Mouse (Mus musculus): Measurements from ENCODE around the gene Ccdc102a.
"Not testable (repeated sequence)": the region's sequence is repeated elsewhere in the genome, so short reads cannot be mapped to it uniquely, and the experiment has no call there.

Ccdc102a gene

GRCm38 (mm10) chr8:94874358-94874757 lies 43.5 kb downstream of the Ccdc102a start:
- DNase-seq (ENCODE audit: low spot score) = peak; percentile 67

GRCm38 (mm10) chr8:94872576-94872975 lies 45.3 kb downstream of the Ccdc102a start:
- DNase-seq (ENCODE audit: low spot score) = no peak

GRCm38 (mm10) chr8:94872156-94872555 lies 45.7 kb downstream of the Ccdc102a start:
- DNase-seq (ENCODE audit: low spot score) = no peak

- DNase-seq (ENCODE audit: low spot score) = peak; percentile 47
Observed at GRCm38 (mm10) chr8:94871108-94871894, 46.6 kb downstream of the Ccdc102a start.

- peak; percentile 23 for DNase-seq (ENCODE audit: low spot score)
Observed at GRCm38 (mm10) chr8:94870474-94871107, 47.3 kb downstream of the Ccdc102a start.

GRCm38 (mm10) chr8:94870003-94870402 lies 47.9 kb downstream of the Ccdc102a start:
- DNase-seq (ENCODE audit: low spot score) = no peak

- DNase-seq (ENCODE audit: low spot score) = no peak
Observed at GRCm38 (mm10) chr8:94869146-94869545, 48.8 kb downstream of the Ccdc102a start.

- no peak for DNase-seq (ENCODE audit: low spot score)
Observed at GRCm38 (mm10) chr8:94866921-94867320, 51.0 kb downstream of the Ccdc102a start.

GRCm38 (mm10) chr8:94865292-94865691 lies 52.6 kb downstream of the Ccdc102a start:
- no peak for DNase-seq (ENCODE audit: low spot score)

GRCm38 (mm10) chr8:94863897-94864673 lies 53.8 kb downstream of the Ccdc102a start:
- no peak for DNase-seq (ENCODE audit: low spot score)

- no peak for DNase-seq (ENCODE audit: low spot score)
Observed at GRCm38 (mm10) chr8:94862487-94863220, 55.2 kb downstream of the Ccdc102a start.

GRCm38 (mm10) chr8:94861352-94861910 lies 56.5 kb downstream of the Ccdc102a start:
- peak; percentile 27 for DNase-seq (ENCODE audit: low spot score)

- DNase-seq (ENCODE audit: low spot score) = peak; percentile 90
Observed at GRCm38 (mm10) chr8:94857346-94858173, 60.3 kb downstream of the Ccdc102a start, which contains the start of gene Polr2c. Polr2c (plus strand) TSS chr8:94857450.

GRCm38 (mm10) chr8:94857011-94857345 lies 60.9 kb downstream of the Ccdc102a start:
- no peak for DNase-seq (ENCODE audit: low spot score)

GRCm38 (mm10) chr8:94854761-94855160 lies 63.1 kb downstream of the Ccdc102a start:
- DNase-seq (ENCODE audit: low spot score) = not testable (repeated sequence)

Data from ovary, postnatal 36 days (tissue).